Mouse (Mus musculus): ENCODE results near the gene Znrd1.

Znrd1 gene

GRCm38 (mm10) chr17:36927496-36928120, 30.8 kb downstream of the Znrd1 start:
- no peak for DNase-seq (ENCODE audit: inconsistent ontology term)

GRCm38 (mm10) chr17:36923491-36923890, 34.9 kb downstream of the Znrd1 start:
- no peak for DNase-seq (ENCODE audit: inconsistent ontology term)

- no peak for DNase-seq (ENCODE audit: inconsistent ontology term)
These were observed 35.6 kb downstream of the Znrd1 start for GRCm38 (mm10) chr17:36922715-36923114.

- DNase-seq (ENCODE audit: inconsistent ontology term), result no peak
These were observed 38.1 kb downstream of the Znrd1 start for GRCm38 (mm10) chr17:36920239-36920638.

- peak; percentile 45 for DNase-seq (ENCODE audit: inconsistent ontology term)
These were observed 43.3 kb downstream of the Znrd1 start for GRCm38 (mm10) chr17:36915076-36915475.

GRCm38 (mm10) chr17:36914108-36914507, 44.3 kb downstream of the Znrd1 start:
- peak; percentile 43 for DNase-seq (ENCODE audit: inconsistent ontology term)

GRCm38 (mm10) chr17:36912031-36912430, 46.3 kb downstream of the Znrd1 start:
- DNase-seq (ENCODE audit: inconsistent ontology term), result no peak

GRCm38 (mm10) chr17:36909802-36910201, 48.6 kb downstream of the Znrd1 start:
- no peak for DNase-seq (ENCODE audit: inconsistent ontology term)

GRCm38 (mm10) chr17:36908235-36908634, 50.1 kb downstream of the Znrd1 start:
- DNase-seq (ENCODE audit: inconsistent ontology term), result no peak
